Mouse (Mus musculus): ENCODE results near the gene Fam69b. TPM values are rescaled to one million over a fixed set of nuclear protein-coding genes. Genes with fewer than 3 reads are reported as not detected.

Fam69b gene
- polyA plus RNA-seq, 1 experiment from 2014 or later: 40.4 TPM

- 68% methylated on average over 9 of the region's 9 CpGs for WGBS
- Histone ChIP-seq H3K9ac (replicated peaks; ENCODE audit: low read length) (no peak overlapping the region), H3K4me3 (ENCODE audit: low read depth, low read length) (no peak overlapping the region), H3K9me3 (replicated peaks; ENCODE audit: control insufficient read depth, low read length) (no peaks in the 10 kb centered on the region), H3K4me2 (ENCODE audit: low read depth, low read length) (no peak overlapping the region), H3K4me1 (ENCODE audit: control insufficient read depth, insufficient read depth, low read length) (no peaks in the 10 kb centered on the region; the same call in 1 of the 2 replicates), H3K27ac (replicated peaks; ENCODE audit: low read depth, low read length) (no peak overlapping the region), H3K36me3 (replicated peaks; ENCODE audit: control insufficient read depth, insufficient read depth, low read depth, low read length) (no peaks in the 10 kb centered on the region), H3K27me3 (ENCODE audit: control insufficient read depth, insufficient read depth, low read length) (no peaks in the 10 kb centered on the region)
- ATAC-seq (replicated peaks; ENCODE audit: insufficient number of reproducible peaks, low FRiP score, low TSS enrichment, low read depth): no peak
- no peak for DNase-seq (ENCODE audit: low spot score)
Observed at GRCm38 (mm10) chr2:26593211-26594021, 34.8 kb upstream of the Fam69b start.

DNA sequence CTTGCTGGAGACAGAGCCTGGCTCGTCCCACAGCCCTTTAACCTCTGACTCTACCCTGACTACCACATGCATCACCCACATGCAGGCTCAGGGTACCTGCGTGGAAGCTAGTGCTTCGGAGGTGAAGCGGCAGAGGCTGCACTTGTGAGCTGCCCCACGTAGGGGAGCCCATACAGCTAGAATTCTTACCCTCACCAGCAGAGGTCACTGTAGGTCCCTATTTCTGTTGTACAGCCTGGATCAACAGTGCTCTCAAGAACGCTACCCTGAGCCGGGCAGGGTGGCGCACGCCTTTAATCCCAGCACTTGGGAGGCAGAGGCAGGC is 34.3 kb upstream of the Fam69b start:
- no peaks in the 10 kb centered on the region for H3K9me3 ChIP-seq (replicated peaks; ENCODE audit: control insufficient read depth, low read length)
- H3K9ac ChIP-seq (replicated peaks; ENCODE audit: low read length): no peak overlapping the region
- DNase-seq (ENCODE audit: low spot score) (peak; percentile 68), ATAC-seq (replicated peaks; ENCODE audit: insufficient number of reproducible peaks, low FRiP score, low TSS enrichment, low read depth) (no peak)
- H3K4me2 ChIP-seq (ENCODE audit: low read depth, low read length): no peak overlapping the region
- H3K4me3 ChIP-seq (ENCODE audit: low read depth, low read length): no peak overlapping the region
- H3K4me1 ChIP-seq (ENCODE audit: control insufficient read depth, insufficient read depth, low read length): no peaks in the 10 kb centered on the region
- H3K36me3 ChIP-seq (replicated peaks; ENCODE audit: control insufficient read depth, insufficient read depth, low read depth, low read length): no peaks in the 10 kb centered on the region
- WGBS: 72% methylated on average over 9 of the region's 9 CpGs
- H3K27me3 ChIP-seq (ENCODE audit: control insufficient read depth, insufficient read depth, low read length): no peaks in the 10 kb centered on the region
- no peak overlapping the region for H3K27ac ChIP-seq (replicated peaks; ENCODE audit: low read depth, low read length)

DNA sequence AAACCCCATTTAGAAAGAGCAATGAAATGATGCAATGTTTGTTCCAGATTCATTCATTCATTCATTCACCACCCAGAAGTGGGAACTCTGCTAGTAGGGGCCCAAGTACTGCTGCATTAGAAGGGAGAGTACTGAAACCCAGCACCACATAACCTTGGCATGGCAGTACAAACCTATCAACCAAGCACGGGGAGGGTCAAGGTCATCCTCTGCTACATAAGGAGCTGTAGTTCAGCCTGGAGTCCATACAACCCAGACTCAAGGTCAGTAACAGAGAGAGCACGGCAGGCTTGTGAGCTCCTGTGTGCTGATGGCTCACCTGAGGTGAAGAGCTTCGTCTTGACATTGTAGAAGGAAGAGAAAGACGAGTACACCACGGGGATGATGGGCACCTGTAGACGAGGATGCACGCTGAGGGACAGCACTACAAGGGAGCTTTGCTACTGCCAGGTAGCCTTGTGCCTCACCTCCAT is 33.8 kb upstream of the Fam69b start:
- Histone ChIP-seq H3K27ac (replicated peaks; ENCODE audit: low read depth, low read length) (no peak overlapping the region), H3K9ac (replicated peaks; ENCODE audit: low read length) (no peak overlapping the region), H3K9me3 (replicated peaks; ENCODE audit: control insufficient read depth, low read length) (no peaks in the 10 kb centered on the region), H3K4me3 (ENCODE audit: low read depth, low read length) (no peak overlapping the region), H3K27me3 (ENCODE audit: control insufficient read depth, insufficient read depth, low read length) (no peaks in the 10 kb centered on the region), H3K4me1 (ENCODE audit: control insufficient read depth, insufficient read depth, low read length) (no peaks in the 10 kb centered on the region), H3K4me2 (ENCODE audit: low read depth, low read length) (no peak overlapping the region), H3K36me3 (replicated peaks; ENCODE audit: control insufficient read depth, insufficient read depth, low read depth, low read length) (no peaks in the 10 kb centered on the region)
- WGBS: 87% methylated on average over 7 of the region's 7 CpGs
- no peak for ATAC-seq (replicated peaks; ENCODE audit: insufficient number of reproducible peaks, low FRiP score, low TSS enrichment, low read depth)
- DNase-seq (ENCODE audit: low spot score): no peak

DNA sequence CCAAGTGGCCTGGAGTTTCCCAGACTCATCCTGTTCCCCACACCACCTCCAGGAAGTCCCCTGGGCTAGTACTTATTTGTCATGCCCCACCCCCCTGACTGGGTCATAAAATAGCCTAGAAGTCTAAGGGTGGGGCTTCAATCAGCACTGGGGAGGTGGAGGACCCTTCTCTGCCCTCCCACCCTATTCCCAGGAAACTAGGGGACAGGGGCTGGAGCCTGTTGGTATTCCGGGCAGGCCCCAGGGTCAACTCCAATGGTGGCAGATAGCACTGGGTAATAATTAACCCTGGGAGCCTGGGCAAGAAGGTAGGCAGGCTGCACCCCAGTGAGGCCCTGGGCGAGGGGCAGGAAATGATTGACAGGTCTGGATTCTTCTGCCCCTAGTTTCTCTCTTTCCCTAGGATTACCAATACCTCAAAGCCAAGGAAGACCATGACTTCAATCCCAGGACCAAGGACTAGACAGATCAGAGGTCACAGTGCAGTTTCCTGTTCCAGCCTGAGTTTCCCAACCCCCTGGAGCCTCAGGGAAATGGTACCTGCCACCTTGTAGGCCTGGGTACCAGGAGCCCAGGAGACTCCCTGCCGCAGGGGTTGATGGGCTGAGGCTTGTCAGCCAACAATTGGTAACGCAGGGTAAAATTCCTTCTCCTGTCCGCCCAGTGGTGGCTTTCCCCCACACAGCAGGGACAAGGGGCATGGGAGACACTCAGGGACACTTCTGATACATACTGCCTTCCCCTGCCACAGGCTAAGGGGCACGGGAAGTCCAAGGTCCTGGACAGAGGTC is 33.1 kb upstream of the Fam69b start:
- 85% methylated on average over 6 of the region's 6 CpGs for WGBS
- H3K27me3 ChIP-seq (ENCODE audit: control insufficient read depth, insufficient read depth, low read length): no peaks in the 10 kb centered on the region
- ATAC-seq (replicated peaks; ENCODE audit: insufficient number of reproducible peaks, low FRiP score, low TSS enrichment, low read depth) (no peak), DNase-seq (ENCODE audit: low spot score) (no peak)
- H3K9ac ChIP-seq (replicated peaks; ENCODE audit: low read length): no peak overlapping the region
- no peaks in the 10 kb centered on the region for H3K4me1 ChIP-seq (ENCODE audit: control insufficient read depth, insufficient read depth, low read length)
- no peaks in the 10 kb centered on the region for H3K36me3 ChIP-seq (replicated peaks; ENCODE audit: control insufficient read depth, insufficient read depth, low read depth, low read length)
- no peak overlapping the region for H3K4me2 ChIP-seq (ENCODE audit: low read depth, low read length)
- H3K4me3 ChIP-seq (ENCODE audit: low read depth, low read length): no peak overlapping the region
- H3K27ac ChIP-seq (replicated peaks; ENCODE audit: low read depth, low read length): no peak overlapping the region
- H3K9me3 ChIP-seq (replicated peaks; ENCODE audit: control insufficient read depth, low read length): no peaks in the 10 kb centered on the region

GRCm38 (mm10) chr2:26595725-26596435 is 32.4 kb upstream of the Fam69b start:
- Histone ChIP-seq H3K27ac (replicated peaks; ENCODE audit: low read depth, low read length) (no peak overlapping the region), H3K36me3 (replicated peaks; ENCODE audit: control insufficient read depth, insufficient read depth, low read depth, low read length) (no peaks in the 10 kb centered on the region), H3K9me3 (replicated peaks; ENCODE audit: control insufficient read depth, low read length) (no peaks in the 10 kb centered on the region), H3K9ac (replicated peaks; ENCODE audit: low read length) (no peak overlapping the region), H3K4me1 (ENCODE audit: control insufficient read depth, insufficient read depth, low read length) (no peaks in the 10 kb centered on the region), H3K4me3 (ENCODE audit: low read depth, low read length) (no peak overlapping the region), H3K27me3 (ENCODE audit: control insufficient read depth, insufficient read depth, low read length) (no peaks in the 10 kb centered on the region), H3K4me2 (ENCODE audit: low read depth, low read length) (no peak overlapping the region)
- WGBS: 87% methylated on average over 11 of the region's 11 CpGs
- DNase-seq (ENCODE audit: low spot score): no peak
- no peak for ATAC-seq (replicated peaks; ENCODE audit: insufficient number of reproducible peaks, low FRiP score, low TSS enrichment, low read depth)

- no peak overlapping the region for H3K9ac ChIP-seq (replicated peaks; ENCODE audit: low read length)
- ATAC-seq (replicated peaks; ENCODE audit: insufficient number of reproducible peaks, low FRiP score, low TSS enrichment, low read depth) (no peak), DNase-seq (ENCODE audit: low spot score) (no peak)
- H3K27ac ChIP-seq (replicated peaks; ENCODE audit: low read depth, low read length): no peak overlapping the region
- no peaks in the 10 kb centered on the region for H3K4me1 ChIP-seq (ENCODE audit: control insufficient read depth, insufficient read depth, low read length)
- H3K36me3 ChIP-seq (replicated peaks; ENCODE audit: control insufficient read depth, insufficient read depth, low read depth, low read length): no peaks in the 10 kb centered on the region
- H3K4me3 ChIP-seq (ENCODE audit: low read depth, low read length): no peak overlapping the region
- H3K4me2 ChIP-seq (ENCODE audit: low read depth, low read length): no peak overlapping the region
- no peaks in the 10 kb centered on the region for H3K9me3 ChIP-seq (replicated peaks; ENCODE audit: control insufficient read depth, low read length)
- no peaks in the 10 kb centered on the region for H3K27me3 ChIP-seq (ENCODE audit: control insufficient read depth, insufficient read depth, low read length)
- 96% methylated on average over 3 of the region's 3 CpGs for WGBS
Observed at GRCm38 (mm10) chr2:26596898-26597297, 31.4 kb upstream of the Fam69b start.

DNA sequence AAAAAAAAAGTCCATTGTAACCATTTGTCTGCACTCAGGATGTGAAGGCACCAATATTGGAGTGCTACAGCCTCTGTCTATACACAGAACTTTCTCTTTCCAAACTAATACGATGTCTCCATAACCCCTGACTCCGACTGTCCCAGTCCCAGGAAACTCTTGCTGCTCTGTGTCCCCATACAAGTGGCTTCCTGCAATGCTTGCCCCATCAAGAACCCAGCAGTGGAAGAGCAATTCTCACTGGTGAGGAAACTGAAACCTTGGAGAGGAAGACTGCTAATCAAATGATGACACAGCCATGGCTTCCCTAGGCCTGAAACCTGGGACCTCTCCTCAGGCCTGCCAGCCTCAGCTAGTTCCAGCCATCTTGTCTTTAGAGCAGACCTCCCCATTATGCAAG is 30.4 kb upstream of the Fam69b start:
- H3K4me2 ChIP-seq (ENCODE audit: low read depth, low read length): no peak overlapping the region
- H3K9me3 ChIP-seq (replicated peaks; ENCODE audit: control insufficient read depth, low read length): no peaks in the 10 kb centered on the region
- ATAC-seq (replicated peaks; ENCODE audit: insufficient number of reproducible peaks, low FRiP score, low TSS enrichment, low read depth) (no peak), DNase-seq (ENCODE audit: low spot score) (no peak)
- H3K36me3 ChIP-seq (replicated peaks; ENCODE audit: control insufficient read depth, insufficient read depth, low read depth, low read length): no peaks in the 10 kb centered on the region
- H3K4me1 ChIP-seq (ENCODE audit: control insufficient read depth, insufficient read depth, low read length): no peaks in the 10 kb centered on the region
- WGBS: 88% methylated on average over 2 of the region's 2 CpGs
- no peak overlapping the region for H3K4me3 ChIP-seq (ENCODE audit: low read depth, low read length)
- H3K27ac ChIP-seq (replicated peaks; ENCODE audit: low read depth, low read length): no peak overlapping the region
- H3K9ac ChIP-seq (replicated peaks; ENCODE audit: low read length): no peak overlapping the region
- no peaks in the 10 kb centered on the region for H3K27me3 ChIP-seq (ENCODE audit: control insufficient read depth, insufficient read depth, low read length)
